Mouse (Mus musculus): Measurements from ENCODE around the gene Actr1b. TPM values are rescaled to one million over a fixed set of nuclear protein-coding genes. Genes with fewer than 3 reads are reported as not detected.
"Not testable (repeated sequence)": the region's sequence is repeated elsewhere in the genome, so short reads cannot be mapped to it uniquely, and the experiment has no call there.

Actr1b gene
- polyA plus RNA-seq, 1 experiment = 76.6 TPM

DNA sequence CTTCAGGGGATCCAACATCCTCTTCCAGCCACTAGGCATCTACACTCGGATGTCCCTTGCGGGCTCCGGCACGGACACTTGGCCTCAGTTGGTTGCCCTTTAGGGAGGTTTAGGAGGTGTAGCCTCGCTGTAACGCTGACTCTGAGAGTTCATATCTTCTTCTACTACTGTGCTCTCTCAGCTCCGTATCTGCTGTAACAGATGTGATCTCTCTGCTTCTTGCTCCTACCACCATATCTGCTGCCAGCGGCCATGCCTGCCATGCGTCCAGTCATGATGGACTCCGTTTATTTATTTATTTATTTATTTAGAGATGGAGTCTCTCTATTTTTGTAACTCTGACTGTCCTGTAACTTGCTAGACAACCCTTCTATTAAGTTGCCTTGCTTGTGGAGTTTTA is 43.0 kb downstream of the Actr1b start:
- WGBS = 91% methylated on average over 10 of the region's 10 CpGs
- Histone ChIP-seq H3K27ac (ENCODE audit: insufficient read depth, low read length) (no peak overlapping the region), H3K4me1 (ENCODE audit: control insufficient read depth, insufficient read depth, insufficient read length) (no peaks in the 10 kb centered on the region), H3K27me3 (ENCODE audit: control insufficient read depth, insufficient read depth, low read length) (no peaks in the 10 kb centered on the region), H3K36me3 (ENCODE audit: control insufficient read depth, insufficient read depth, low read length) (no peaks in the 10 kb centered on the region), H3K4me3 (ENCODE audit: extremely low read depth, insufficient read depth, insufficient read length) (no peak overlapping the region)
- no peak for TF ChIP-seq POLR2A (IDR thresholded peaks at IDR 0.05; ENCODE audit: low read depth, low read length)
- no peak for TF ChIP-seq CTCF (IDR thresholded peaks at IDR 0.05; ENCODE audit: extremely low read depth, insufficient read depth, insufficient read length, insufficient replicate concordance)
- DNase-seq (ENCODE audit: low read depth in 1 of 2, low spot score in 2 of 2) = no peak

DNA sequence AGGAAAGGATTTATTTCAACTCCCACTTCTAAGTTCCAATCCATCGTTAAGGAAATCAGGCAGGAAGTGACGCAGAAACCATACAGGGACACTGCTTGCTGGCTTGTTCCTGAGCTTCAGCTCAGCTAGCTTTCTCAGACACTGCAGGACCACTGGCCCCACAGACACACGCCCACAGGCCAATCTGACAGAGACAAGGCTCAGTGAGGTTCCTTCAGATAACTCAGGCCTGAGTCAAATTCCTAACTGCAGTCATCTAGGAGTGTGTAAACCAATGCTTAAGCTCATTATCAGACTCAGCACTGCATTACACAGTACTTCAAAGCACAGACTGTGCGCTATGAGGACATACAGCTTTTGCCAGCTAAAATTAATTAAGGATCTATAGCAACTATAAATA is 44.0 kb downstream of the Actr1b start:
- 61% methylated on average over 4 of the region's 4 CpGs for WGBS
- Histone ChIP-seq H3K27me3 (ENCODE audit: control insufficient read depth, insufficient read depth, low read length) (no peaks in the 10 kb centered on the region), H3K4me1 (ENCODE audit: control insufficient read depth, insufficient read depth, insufficient read length) (no peaks in the 10 kb centered on the region), H3K27ac (ENCODE audit: insufficient read depth, low read length) (no peak overlapping the region), H3K4me3 (ENCODE audit: extremely low read depth, insufficient read depth, insufficient read length) (no peak overlapping the region), H3K36me3 (ENCODE audit: control insufficient read depth, insufficient read depth, low read length) (no peaks in the 10 kb centered on the region)
- no peak for DNase-seq (ENCODE audit: low read depth in 1 of 2, low spot score in 2 of 2)
- TF ChIP-seq CTCF (IDR thresholded peaks at IDR 0.05; ENCODE audit: extremely low read depth, insufficient read depth, insufficient read length, insufficient replicate concordance) (no peak), POLR2A (IDR thresholded peaks at IDR 0.05; ENCODE audit: low read depth, low read length) (no peak)

DNA sequence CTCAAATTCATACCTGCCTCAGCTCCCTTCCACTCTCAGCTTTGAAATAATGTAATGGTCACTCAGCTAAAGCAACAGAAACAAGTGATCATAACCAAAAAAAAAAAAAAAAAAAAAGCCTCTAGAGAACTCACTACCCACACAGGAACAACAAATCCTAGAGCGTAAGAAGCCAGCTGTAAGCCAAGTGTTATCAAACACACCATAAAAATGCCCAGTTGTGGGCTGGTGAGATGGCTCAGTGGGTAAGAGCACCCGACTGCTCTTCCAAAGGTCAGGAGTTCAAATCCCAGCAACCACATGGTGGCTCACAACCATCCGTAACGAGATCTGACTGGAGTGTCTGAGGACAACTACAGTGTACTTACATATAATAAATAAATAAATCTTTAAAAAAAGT is 46.2 kb downstream of the Actr1b start:
- WGBS = 89% methylated on average over 4 of the region's 4 CpGs
- H3K4me3 ChIP-seq (ENCODE audit: extremely low read depth, insufficient read depth, insufficient read length); H3K4me1 ChIP-seq (ENCODE audit: control insufficient read depth, insufficient read depth, insufficient read length): not testable (repeated sequence)

DNA sequence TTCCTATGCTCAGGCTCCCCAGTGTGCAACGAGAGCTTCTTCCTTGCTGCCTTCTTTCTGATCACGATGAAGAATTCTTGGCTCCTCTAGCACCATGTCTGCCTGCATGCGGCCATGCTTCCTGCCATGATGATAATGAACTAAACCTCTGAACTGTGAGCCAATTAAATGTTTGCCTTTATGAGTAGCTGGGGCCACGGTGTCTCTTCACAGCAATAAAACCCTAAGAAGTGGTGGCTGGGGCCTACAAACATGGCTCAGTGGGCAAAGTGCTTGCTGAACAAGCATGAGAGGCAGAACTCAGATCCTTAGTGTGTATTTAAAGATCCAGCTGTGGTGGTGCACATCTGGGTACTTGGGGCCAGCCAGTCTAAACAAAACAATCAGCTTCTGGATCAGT is 48.3 kb downstream of the Actr1b start:
- Histone ChIP-seq H3K36me3 (ENCODE audit: control insufficient read depth, insufficient read depth, low read length) (no peaks in the 10 kb centered on the region), H3K27me3 (ENCODE audit: control insufficient read depth, insufficient read depth, low read length) (no peaks in the 10 kb centered on the region), H3K4me3 (ENCODE audit: extremely low read depth, insufficient read depth, insufficient read length) (no peak overlapping the region), H3K4me1 (ENCODE audit: control insufficient read depth, insufficient read depth, insufficient read length) (no peaks in the 10 kb centered on the region), H3K27ac (ENCODE audit: insufficient read depth, low read length) (no peak overlapping the region)
- TF ChIP-seq POLR2A (IDR thresholded peaks at IDR 0.05; ENCODE audit: low read depth, low read length) (no peak), CTCF (IDR thresholded peaks at IDR 0.05; ENCODE audit: extremely low read depth, insufficient read depth, insufficient read length, insufficient replicate concordance) (no peak)
- DNase-seq (ENCODE audit: low read depth in 1 of 2, low spot score in 2 of 2) = no peak
- 94% methylated on average over 4 of the region's 4 CpGs for WGBS

More for the DNA sequence above, 46.2 kb downstream of the Actr1b start:
- DNase-seq (ENCODE audit: low read depth in 1 of 2, low spot score in 2 of 2); H3K27me3 ChIP-seq (ENCODE audit: control insufficient read depth, insufficient read depth, low read length); H3K36me3 ChIP-seq (ENCODE audit: control insufficient read depth, insufficient read depth, low read length); H3K27ac ChIP-seq (ENCODE audit: insufficient read depth, low read length): not testable (repeated sequence)

DNA sequence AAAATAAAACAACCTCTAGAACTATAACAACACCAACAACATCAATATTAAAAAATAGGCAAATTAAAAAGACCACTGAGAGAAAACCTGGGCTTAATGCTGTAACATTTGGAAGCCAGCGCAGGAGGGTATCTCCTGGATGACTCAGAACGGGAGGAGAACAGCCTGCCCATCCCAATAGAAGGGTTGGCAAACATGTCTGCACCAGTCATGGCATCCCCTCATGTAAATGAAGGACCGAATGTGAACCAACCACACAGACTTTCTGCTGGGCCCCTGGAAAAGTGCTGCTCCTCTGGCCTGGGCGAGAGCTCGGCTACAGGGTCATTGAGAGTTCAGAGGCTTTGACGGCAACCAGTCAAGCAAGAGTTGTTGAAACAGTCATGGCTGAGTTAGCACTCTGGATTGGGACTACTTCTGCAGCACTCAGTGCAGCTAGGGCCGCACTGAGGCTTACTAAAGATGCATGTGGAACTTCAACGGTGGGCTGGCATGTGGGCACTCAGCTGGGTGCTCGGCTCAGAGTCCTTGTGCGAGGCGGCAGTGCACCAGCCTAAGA is 49.0 kb downstream of the Actr1b start:
- Histone ChIP-seq H3K4me3 (ENCODE audit: extremely low read depth, insufficient read depth, insufficient read length) (no peak overlapping the region), H3K27ac (ENCODE audit: insufficient read depth, low read length) (no peak overlapping the region), H3K27me3 (ENCODE audit: control insufficient read depth, insufficient read depth, low read length) (no peaks in the 10 kb centered on the region), H3K36me3 (ENCODE audit: control insufficient read depth, insufficient read depth, low read length) (no peaks in the 10 kb centered on the region), H3K4me1 (ENCODE audit: control insufficient read depth, insufficient read depth, insufficient read length) (no peaks in the 10 kb centered on the region)
- WGBS = 93% methylated on average over 11 of the region's 11 CpGs
- no peak for DNase-seq (ENCODE audit: low read depth in 1 of 2, low spot score in 2 of 2)
- TF ChIP-seq CTCF (IDR thresholded peaks at IDR 0.05; ENCODE audit: extremely low read depth, insufficient read depth, insufficient read length, insufficient replicate concordance) = no peak
- no peak for TF ChIP-seq POLR2A (IDR thresholded peaks at IDR 0.05; ENCODE audit: low read depth, low read length)

DNA sequence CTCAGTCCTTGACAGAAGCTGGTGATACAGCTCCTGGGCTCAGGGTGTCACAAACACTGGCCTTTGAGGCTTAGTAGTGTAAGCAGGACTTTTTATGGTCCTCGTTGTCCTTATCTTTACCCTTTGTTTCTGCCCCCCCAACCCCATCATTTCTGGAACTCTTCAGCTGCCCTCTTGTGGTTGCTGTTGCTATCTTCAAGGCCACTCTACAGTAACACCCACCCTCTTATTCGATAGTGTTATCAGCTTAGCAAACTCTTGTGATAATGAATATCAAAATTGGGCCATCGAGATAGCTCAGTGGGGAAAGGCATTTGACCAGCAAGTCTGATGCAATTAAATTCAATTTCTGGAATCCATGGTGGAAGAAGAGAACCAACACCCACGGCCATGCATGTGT is 49.8 kb downstream of the Actr1b start:
- Histone ChIP-seq H3K27me3 (ENCODE audit: control insufficient read depth, insufficient read depth, low read length) (no peaks in the 10 kb centered on the region), H3K4me3 (ENCODE audit: extremely low read depth, insufficient read depth, insufficient read length) (no peak overlapping the region), H3K27ac (ENCODE audit: insufficient read depth, low read length) (no peak overlapping the region), H3K4me1 (ENCODE audit: control insufficient read depth, insufficient read depth, insufficient read length) (no peaks in the 10 kb centered on the region), H3K36me3 (ENCODE audit: control insufficient read depth, insufficient read depth, low read length) (no peaks in the 10 kb centered on the region)
- no peak for DNase-seq (ENCODE audit: low read depth in 1 of 2, low spot score in 2 of 2)
- WGBS = 51% methylated on average over 4 of the region's 4 CpGs
- no peak for TF ChIP-seq POLR2A (IDR thresholded peaks at IDR 0.05; ENCODE audit: low read depth, low read length)
- no peak for TF ChIP-seq CTCF (IDR thresholded peaks at IDR 0.05; ENCODE audit: extremely low read depth, insufficient read depth, insufficient read length, insufficient replicate concordance)

DNA sequence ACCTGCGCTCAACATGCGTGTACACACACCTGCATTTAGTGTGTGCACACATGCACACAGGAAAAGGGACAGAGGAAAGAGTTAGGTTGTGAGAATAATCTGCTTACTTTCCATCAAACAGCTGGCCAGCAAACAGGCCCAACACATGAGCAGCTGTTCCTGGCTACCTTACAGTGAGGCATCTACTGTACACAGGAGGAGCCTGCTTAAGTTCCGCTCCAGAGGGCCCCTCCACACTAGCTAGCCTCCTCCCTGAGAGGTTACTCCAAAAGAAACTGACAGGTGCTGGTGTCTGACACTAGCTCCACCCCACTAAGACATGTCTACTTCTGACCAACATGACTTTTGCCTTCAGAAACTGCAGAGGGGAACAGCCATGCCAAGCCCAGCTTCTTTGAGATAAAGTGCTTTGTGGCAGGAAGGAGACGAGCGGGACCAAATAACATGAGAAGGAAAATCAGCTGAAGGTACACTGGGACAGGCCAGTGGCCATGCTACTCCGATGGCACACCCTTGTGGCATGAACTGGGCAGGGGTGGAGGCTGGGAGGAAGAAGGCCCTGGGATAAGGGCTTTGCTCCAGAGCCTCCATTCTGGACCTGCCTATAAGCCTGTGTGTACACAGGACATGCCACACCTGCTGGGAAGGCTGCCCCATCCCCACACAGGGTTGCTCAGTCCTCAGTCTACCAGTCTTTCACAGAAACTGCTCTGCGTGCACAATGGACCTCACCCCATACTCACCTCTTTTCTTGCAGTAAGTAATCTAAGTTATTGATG is 55.4 kb downstream of the Actr1b start:
- no peak for DNase-seq (ENCODE audit: low read depth in 1 of 2, low spot score in 2 of 2)
- Histone ChIP-seq H3K27me3 (ENCODE audit: control insufficient read depth, insufficient read depth, low read length) (no peaks in the 10 kb centered on the region), H3K4me1 (ENCODE audit: control insufficient read depth, insufficient read depth, insufficient read length) (no peaks in the 10 kb centered on the region), H3K4me3 (ENCODE audit: extremely low read depth, insufficient read depth, insufficient read length) (no peak overlapping the region), H3K36me3 (ENCODE audit: control insufficient read depth, insufficient read depth, low read length) (no peaks in the 10 kb centered on the region), H3K27ac (ENCODE audit: insufficient read depth, low read length) (no peak overlapping the region)
- TF ChIP-seq CTCF (IDR thresholded peaks at IDR 0.05; ENCODE audit: extremely low read depth, insufficient read depth, insufficient read length, insufficient replicate concordance) = no peak
- no peak for TF ChIP-seq POLR2A (IDR thresholded peaks at IDR 0.05; ENCODE audit: low read depth, low read length)
- WGBS = 81% methylated on average over 7 of the region's 7 CpGs
